Mouse (Mus musculus) ES-Bruce4 (cell line): ENCODE results near the gene Unc5c. TPM values are rescaled to one million over a fixed set of nuclear protein-coding genes. Genes with fewer than 3 reads are reported as not detected.

Experiments used
- H3K27ac ChIP-seq: 2 replicates; pipeline ENCODE4 v1.5.1; 2012; ENCODE audit warnings: low read length, inconsistent platforms; ENCODE audit not compliant: insufficient read depth
- H3K27me3 ChIP-seq: 2 replicates; pipeline ENCODE4 v1.6.1; 2012; ENCODE audit warnings: mild to moderate bottlenecking, low read length, inconsistent platforms; ENCODE audit not compliant: control insufficient read depth, poor library complexity, insufficient read depth, severe bottlenecking
- H3K36me3 ChIP-seq: 2 replicates; pipeline ENCODE4 v1.6.1; 2012; ENCODE audit warnings: inconsistent platforms, mild to moderate bottlenecking, low read length, moderate library complexity; ENCODE audit not compliant: control insufficient read depth, poor library complexity, insufficient read depth, severe bottlenecking
- H3K4me1 ChIP-seq: one replicate; pipeline ENCODE4 v1.8.1; 2011; ENCODE audit warnings: low read length; ENCODE audit not compliant: control insufficient read depth, insufficient read depth
- H3K4me3 ChIP-seq: 2 replicates; pipeline ENCODE4 v1.5.1; 2011; ENCODE audit warnings: low read depth, mild to moderate bottlenecking, low read length
- H3K9ac ChIP-seq: 2 replicates; pipeline ENCODE4 v1.6.1; 2012; ENCODE audit warnings: low read depth, mild to moderate bottlenecking, inconsistent platforms; ENCODE audit not compliant: poor library complexity, severe bottlenecking
- H3K9me3 ChIP-seq: replicated peaks from 2 replicates; pipeline ENCODE4 v1.6.1; 2012; ENCODE audit warnings: mild to moderate bottlenecking, low read length, inconsistent platforms; ENCODE audit not compliant: control insufficient read depth, poor library complexity, insufficient read depth, severe bottlenecking
- CTCF ChIP-seq: IDR thresholded peaks from one replicate; pipeline ENCODE4 v1.8.1; 2011; ENCODE audit warnings: low read depth, low read length
- EP300 ChIP-seq: IDR thresholded peaks from 2 replicates; pipeline ENCODE4 v1.6.1; 2011; ENCODE audit warnings: low read depth, low read length; ENCODE audit not compliant: insufficient read depth
- POLR2A ChIP-seq: IDR thresholded peaks from one replicate; pipeline ENCODE4 v1.8.1; 2011; ENCODE audit warnings: low read length; ENCODE audit not compliant: insufficient read depth
- polyA plus RNA-seq: library from polyadenylated mRNA; stranded (reverse); fragments of >200 nt; gene quantifications from 2 replicates; pipeline ENCODE4 v1.2.4, GENCODE M21; 2011; ENCODE audit warnings: low read depth; ENCODE audit not compliant: missing spikeins, insufficient read depth, insufficient read length

Gene Unc5c
- polyA plus RNA-seq, 1 experiment = 1.0 TPM

- Histone ChIP-seq H3K36me3 (no peaks in the 10 kb centered on the region), H3K4me3 (no peak overlapping the region), H3K27ac (no peak overlapping the region), H3K27me3 (no peaks in the 10 kb centered on the region; the same call in 1 of the 2 replicates), H3K9ac (no peak overlapping the region), H3K9me3 (no peaks in the 10 kb centered on the region), H3K4me1 (no peaks in the 10 kb centered on the region)
- TF ChIP-seq CTCF (no peak), EP300 (no peak), POLR2A (no peak)
Measured at GRCm38 (mm10) chr3:141814776-141815175, 349.8 kb downstream of the Unc5c start.

GRCm38 (mm10) chr3:141818615-141819312 is 353.7 kb downstream of the Unc5c start:
- H3K4me3 ChIP-seq = no peak overlapping the region
- no peak for TF ChIP-seq CTCF
- no peak for TF ChIP-seq EP300
- TF ChIP-seq POLR2A = no peak
- H3K9me3 ChIP-seq = no peaks in the 10 kb centered on the region
- H3K27me3 ChIP-seq = no peaks in the 10 kb centered on the region
- no peaks in the 10 kb centered on the region for H3K4me1 ChIP-seq
- H3K9ac ChIP-seq = no peak overlapping the region
- H3K27ac ChIP-seq = no peak overlapping the region
- no peaks in the 10 kb centered on the region for H3K36me3 ChIP-seq

DNA sequence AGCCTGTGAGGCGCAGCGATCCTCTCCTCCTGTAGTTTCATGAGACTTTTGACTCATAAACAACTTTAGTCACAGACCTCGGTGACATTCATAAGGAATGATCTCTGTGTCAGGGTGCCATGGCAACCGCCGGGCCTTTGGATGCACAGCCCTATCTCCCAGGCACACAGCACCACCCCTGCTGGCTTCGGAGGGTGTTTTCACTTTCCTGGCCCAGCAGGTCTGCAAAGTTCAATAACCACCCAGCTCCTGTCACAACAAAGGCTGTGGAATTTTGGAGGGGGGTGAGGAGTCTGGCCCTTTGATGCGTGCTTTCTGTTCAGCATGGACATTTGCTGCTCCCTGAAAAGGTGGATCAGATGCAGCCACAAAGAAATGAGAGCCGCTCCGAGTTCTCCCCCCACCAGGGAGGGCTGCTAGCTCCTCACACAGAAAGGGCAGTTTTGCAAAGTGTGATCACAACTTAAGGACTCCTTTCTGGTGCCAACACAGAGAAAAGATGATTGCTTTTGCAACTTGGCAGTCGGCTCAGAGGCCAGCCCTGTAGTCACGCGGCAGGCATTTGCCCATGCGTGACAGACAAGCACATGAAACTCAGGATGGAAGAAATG is 354.4 kb downstream of the Unc5c start:
- Histone ChIP-seq H3K4me3 (no peak overlapping the region), H3K4me1 (no peaks in the 10 kb centered on the region), H3K9me3 (no peaks in the 10 kb centered on the region), H3K36me3 (no peaks in the 10 kb centered on the region), H3K9ac (no peak overlapping the region), H3K27ac (no peak overlapping the region), H3K27me3 (no peaks in the 10 kb centered on the region)
- TF ChIP-seq CTCF (no peak), EP300 (no peak), POLR2A (no peak)

DNA sequence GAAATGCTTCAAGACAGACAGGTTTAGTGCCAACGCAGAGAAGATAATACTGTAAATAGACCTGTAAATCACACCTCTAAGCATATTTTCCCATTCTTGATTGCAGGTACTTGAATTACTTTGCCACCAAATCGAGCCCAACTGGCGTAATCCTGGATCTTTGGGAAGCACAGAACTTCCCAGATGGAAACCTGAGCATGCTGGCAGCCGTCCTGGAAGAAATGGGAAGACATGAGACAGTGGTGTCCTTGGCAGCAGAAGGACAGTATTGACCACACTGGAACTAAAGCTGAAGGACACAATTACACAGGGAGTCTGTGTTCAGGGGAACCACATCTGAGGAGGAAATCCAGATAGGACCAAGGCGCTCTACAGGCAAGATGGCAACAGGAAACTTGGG is 363.3 kb downstream of the Unc5c start:
- Histone ChIP-seq H3K27ac (no peak overlapping the region), H3K27me3 (no peaks in the 10 kb centered on the region)
- TF ChIP-seq POLR2A = no peak
- TF ChIP-seq EP300 = no peak

DNA sequence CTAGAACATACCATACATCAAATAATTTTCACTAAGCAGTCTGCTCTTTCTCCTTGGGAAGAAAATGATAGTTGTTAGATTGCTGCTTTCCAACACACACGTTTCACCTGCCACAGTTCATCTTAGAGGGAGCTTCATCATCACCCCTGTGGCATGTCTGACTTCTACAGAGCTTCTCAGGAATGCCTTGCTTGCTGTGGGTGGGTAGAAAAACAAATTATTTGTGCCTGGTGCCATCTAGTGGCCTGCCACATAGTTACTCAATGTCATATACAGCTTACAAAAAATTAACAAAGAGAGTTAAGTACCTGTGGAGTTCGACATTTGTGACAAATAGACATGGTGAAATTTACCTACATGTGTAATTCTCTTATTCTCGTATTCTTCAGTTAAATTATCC is 366.1 kb downstream of the Unc5c start:
- H3K27ac ChIP-seq = no peak overlapping the region
- H3K9me3 ChIP-seq = no peaks in the 10 kb centered on the region
- H3K36me3 ChIP-seq = no peaks in the 10 kb centered on the region
- no peaks in the 10 kb centered on the region for H3K27me3 ChIP-seq
- no peak for TF ChIP-seq POLR2A
- TF ChIP-seq CTCF = no peak
- no peak for TF ChIP-seq EP300
- H3K4me3 ChIP-seq = no peak overlapping the region
- H3K4me1 ChIP-seq = no peaks in the 10 kb centered on the region
- no peak overlapping the region for H3K9ac ChIP-seq

More for the DNA sequence above, 363.3 kb downstream of the Unc5c start:
- H3K36me3 ChIP-seq = no peaks in the 10 kb centered on the region
- H3K4me1 ChIP-seq = no peaks in the 10 kb centered on the region
- H3K4me3 ChIP-seq = no peak overlapping the region
- H3K9ac ChIP-seq = no peak overlapping the region
- H3K9me3 ChIP-seq = no peaks in the 10 kb centered on the region

DNA sequence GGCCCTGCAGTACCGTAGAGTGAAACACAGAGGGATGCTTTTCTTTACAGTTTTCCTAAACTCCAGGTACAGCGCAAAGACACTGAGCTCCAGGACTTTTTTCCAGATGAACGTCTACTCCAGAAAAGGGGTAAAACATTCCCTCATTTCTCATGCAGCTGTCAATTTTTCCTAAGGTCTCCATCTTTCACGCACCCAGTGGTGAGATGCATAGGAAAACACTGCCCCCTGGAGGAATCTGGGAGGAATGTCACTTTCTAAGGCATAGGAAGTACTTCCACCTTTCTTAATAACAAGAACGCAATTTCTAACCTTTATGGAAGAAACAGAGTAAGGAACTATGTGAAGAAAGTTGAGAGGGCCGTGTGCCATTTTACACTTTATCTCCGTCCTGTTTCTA is 373.8 kb downstream of the Unc5c start:
- TF ChIP-seq POLR2A (no peak), EP300 (no peak), CTCF (no peak)
- Histone ChIP-seq H3K9me3 (no peaks in the 10 kb centered on the region), H3K4me3 (no peak overlapping the region), H3K9ac (no peak overlapping the region), H3K36me3 (no peaks in the 10 kb centered on the region), H3K27me3 (no peaks in the 10 kb centered on the region), H3K4me1 (no peaks in the 10 kb centered on the region), H3K27ac (no peak overlapping the region)
